Mouse (Mus musculus): Measurements from ENCODE around the gene Trim56.
A peak's percentile ranks its signal among the peaks of the same experiment; 100 is the strongest.

Trim56 gene

DNA sequence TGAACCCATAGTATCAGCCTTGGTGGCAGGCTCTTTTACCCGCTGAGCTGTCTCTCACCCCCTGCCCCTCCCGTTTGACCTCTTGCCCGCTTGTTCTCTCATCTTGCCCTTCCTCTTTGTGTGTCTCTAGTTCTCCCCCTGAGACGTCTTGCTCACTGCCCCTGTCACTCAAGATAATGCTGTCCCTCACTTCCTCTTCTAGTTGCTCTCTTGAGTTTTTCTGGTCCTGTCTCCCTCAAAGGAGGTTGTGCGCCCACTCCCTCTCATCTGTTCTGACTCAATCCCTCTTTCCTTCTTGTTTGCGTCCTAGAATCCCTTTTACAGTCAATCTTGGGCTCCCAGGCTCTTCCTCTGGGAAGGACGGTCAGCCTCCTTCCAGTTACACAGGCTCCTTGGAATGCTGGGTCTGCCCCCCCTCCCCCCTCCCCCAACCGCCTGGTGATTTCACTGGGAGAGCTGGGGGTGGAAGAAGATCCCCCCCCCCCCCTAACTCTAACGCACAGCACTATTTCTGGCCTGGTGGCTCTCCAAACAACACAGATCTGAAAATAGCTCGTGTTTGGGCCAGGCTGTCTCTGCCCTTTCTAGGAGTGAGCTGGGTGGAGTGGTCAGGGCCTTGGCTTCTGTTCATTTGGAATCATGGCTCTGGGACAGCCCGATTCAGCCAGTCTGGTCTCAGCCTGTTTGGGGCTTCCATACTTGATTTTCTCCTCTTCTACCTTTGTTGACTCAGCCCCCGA lies 39.6 kb downstream of the Trim56 start:
- DNase-seq (ENCODE audit: low read depth, low spot score): no peak

DNA sequence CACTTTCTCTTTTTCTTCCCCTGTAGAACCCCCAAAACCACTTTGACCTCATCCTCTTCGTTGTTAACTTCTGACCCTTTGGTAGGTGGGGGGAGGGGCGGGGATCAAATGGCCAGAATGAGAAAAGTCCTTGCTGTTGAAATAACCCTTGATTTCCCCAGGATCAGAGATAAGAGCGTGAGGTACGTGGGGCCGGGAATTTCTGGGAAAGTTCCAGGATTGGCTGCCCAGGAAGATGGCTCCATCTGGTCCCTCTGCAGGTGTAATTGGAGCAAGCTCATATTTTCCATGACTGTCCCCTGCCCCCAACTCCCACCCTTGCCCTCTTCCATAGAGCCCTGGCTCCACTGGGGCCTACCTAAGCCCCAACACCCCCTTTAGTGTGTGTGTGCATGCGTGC lies 40.3 kb downstream of the Trim56 start:
- no peak for DNase-seq (ENCODE audit: low read depth, low spot score)

DNA sequence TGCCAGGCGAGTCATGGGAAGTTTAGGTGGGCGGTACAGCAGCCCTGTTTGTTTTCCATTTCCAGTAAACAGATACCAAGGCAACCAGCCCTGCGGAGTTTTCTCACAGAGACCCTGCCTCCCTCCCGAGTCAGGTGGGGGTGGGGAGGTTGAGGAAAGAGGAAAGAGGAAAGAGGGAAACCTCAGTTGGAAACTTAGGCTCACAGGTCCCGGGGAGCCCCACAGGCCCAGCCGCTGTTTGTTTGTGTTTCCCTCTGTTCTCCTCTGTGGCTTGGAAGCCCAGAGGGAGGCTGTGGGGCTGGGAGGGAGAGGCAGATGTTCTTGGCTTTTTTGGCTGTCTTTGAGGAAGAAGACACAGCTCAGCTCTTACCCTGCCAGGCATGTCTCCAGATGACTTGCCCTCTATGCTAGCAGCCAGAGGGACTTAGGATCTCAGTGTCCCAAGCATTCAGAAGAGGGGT lies 41.8 kb downstream of the Trim56 start:
- DNase-seq (ENCODE audit: low read depth, low spot score): peak; percentile 47

DNA sequence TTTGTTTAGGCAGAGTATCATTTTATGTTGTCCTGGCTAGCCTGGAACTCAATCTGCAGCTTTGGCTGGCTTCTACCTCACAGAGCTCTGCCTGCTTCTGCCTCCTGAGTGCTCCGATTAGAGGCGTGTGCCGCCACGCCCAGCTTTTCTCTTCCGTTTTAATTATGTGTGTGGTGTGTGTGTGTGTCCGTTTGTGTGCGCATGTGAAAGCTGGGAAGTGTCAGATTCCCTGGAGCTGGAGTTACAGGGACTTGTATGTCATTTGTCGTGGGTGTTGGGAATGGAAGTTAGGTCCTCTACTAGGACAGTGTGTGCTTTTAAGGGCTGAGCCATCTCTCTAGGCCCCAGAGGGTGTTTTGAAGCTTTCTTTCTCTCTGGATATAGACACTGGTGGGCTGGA lies 42.9 kb downstream of the Trim56 start:
- no peak for DNase-seq (ENCODE audit: low read depth, low spot score)

DNA sequence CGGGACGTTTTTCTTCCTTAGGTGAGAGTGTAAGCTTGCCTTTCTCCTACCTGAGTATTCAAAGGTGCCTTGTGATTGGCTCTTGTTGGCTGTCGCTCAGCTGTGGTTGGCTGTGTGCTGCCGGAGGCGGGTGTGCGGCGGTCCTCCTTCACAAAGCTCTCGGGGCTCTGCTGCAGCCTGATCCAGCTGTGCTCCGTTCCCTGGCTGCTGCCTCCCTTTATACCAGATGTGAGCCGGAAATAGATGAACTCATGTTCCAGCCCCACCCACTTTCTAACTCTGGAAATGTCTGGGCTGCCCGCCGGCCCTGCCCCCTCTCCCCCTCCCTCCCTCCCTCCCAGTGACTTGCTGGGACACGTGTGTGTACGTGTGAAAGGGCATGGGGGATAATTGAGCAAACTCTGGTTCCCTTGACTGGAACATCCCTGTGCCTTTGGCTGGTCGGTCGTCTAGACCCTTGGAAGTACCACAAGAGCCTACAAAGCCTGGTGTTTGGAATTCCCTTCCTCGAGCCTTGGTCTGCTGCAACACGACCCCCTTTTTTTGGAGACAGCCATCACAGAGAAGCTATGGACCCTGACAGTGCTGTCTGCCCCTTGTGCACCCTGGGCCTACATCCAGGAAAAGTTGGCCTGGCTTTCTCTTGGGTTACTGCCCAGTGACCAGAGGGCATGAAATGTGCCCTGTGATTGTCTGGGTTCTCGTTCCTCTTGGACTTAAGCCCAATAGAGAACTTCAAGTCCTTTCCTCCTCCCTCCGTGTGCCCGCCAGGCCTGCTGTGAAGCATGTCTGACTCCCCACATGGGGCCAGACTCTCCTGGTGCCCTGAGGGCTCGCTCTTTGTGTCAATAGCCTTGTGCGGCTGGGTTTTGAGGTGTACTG lies 43.7 kb downstream of the Trim56 start, which contains the start of gene Serpine1:
Gene Serpine1, minus strand, starts transcription at position 190 of the 882 bp plus-strand sequence.
- peak; percentile 94 for DNase-seq (ENCODE audit: low read depth, low spot score)

DNA sequence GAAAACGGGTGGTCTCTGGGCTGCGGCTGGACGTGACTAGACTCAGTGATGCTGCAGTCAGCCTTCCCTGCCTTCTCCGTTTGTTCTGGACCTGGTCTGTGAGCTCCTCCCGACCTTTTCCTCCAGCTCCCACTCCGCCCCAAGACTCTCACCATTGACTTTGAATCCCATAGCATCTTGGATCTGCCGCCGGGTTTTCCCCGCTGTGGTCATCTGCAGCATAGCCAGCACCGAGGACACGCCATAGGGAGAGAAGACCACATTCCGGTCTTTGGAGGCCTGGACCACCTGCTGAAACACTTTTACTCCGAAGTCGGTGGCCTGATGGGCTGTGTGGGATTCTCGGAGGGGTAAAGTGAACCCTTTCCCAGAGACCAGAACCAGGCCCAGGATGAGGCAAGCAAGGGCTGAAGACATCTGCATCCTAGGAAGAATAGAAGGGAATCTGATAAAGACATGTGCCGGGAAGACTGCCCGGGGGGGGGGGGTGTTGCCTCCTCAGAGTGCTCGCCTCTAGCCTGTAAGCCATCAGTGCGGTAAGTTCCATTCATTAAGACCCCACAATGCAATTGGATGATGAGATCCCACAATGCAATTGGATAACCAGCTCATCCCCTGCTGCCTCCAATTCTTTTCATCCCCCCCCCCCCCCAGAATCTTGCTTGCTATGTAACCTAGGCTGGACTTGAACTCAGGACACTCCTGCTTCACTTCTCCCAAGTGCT lies 45.0 kb downstream of the Trim56 start:
- no peak for DNase-seq (ENCODE audit: low read depth, low spot score)

DNA sequence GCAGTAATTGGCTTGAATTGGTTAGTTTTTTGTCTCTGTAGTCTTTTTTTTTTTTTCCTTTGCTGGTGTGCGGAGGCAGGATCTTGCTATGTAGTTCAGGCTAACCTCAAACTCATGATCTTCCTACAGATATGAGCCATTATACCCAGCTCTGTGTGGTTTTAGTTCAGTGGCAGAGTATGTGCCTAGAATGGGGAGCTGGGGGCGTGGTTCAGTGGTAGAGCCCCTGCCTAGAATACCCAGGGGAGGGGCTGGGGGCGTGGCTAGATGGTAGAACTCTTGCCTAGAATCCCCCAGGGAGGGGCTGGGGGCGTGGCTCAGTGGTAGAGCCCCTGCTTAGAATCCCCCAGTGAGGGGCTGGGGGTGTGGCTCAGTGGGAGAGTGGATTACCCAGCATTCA lies 47.3 kb downstream of the Trim56 start:
- peak; percentile 87 for DNase-seq (ENCODE audit: low read depth, low spot score)

DNA sequence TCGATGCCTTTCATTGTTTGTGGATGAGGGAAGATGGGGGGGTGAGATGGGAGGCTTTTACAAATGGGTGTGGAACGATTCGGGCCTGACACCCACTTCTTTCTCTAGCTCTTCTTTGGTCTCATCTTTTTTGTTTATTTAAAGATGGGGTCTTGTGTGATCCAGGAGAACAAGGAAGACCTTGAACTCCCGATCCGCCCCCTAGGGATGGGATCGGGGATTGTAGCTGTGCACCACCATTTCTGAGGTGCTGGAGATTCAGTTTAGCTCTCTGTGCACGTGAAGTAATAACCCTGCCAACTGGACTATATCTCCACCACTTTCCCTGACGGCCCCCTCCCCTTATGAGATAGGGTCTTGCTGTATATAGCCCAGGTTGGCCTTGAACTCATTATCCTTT lies 50.1 kb downstream of the Trim56 start:
- peak; percentile 73 for DNase-seq (ENCODE audit: low read depth, low spot score)

DNA sequence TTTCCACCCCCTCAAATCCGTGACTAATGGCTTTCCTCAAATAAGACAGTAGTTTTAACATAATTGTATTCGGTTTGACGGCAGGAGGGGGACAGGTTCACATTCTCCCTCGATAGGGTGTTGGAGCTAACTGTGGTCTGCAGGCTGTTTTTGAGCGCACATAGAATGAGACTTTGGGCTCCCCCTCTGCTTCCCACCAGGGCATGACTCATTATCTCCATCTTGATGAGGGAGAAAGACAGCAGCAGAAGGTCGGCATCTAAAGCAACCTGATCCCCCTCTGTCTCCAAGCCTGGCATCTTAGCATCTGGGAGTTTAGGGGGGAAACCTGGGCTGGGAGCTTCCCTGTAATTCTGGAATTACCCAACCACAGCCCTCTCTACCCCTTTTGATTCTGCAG lies 50.6 kb downstream of the Trim56 start:
- DNase-seq (ENCODE audit: low read depth, low spot score): no peak

DNA sequence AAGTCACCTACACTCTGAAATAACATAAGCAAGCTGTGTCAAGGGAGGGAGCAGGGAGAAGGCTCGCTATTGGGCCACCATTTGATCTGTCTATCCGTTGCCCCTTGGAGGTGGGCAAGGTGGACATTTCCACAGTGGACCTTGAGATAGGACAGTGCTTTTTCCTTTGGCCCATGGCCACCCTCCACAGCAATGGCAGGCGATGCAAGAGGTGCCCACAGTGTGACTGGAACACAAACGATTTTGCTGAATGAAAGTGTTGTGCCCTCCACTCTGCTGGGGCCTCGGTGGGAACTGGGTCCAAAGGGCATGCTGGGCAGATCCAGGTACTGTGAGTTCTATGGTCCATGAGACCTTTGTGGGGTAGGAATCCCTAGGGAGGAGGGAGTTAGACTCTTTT lies 53.4 kb downstream of the Trim56 start:
- DNase-seq (ENCODE audit: low read depth, low spot score): no peak

DNA sequence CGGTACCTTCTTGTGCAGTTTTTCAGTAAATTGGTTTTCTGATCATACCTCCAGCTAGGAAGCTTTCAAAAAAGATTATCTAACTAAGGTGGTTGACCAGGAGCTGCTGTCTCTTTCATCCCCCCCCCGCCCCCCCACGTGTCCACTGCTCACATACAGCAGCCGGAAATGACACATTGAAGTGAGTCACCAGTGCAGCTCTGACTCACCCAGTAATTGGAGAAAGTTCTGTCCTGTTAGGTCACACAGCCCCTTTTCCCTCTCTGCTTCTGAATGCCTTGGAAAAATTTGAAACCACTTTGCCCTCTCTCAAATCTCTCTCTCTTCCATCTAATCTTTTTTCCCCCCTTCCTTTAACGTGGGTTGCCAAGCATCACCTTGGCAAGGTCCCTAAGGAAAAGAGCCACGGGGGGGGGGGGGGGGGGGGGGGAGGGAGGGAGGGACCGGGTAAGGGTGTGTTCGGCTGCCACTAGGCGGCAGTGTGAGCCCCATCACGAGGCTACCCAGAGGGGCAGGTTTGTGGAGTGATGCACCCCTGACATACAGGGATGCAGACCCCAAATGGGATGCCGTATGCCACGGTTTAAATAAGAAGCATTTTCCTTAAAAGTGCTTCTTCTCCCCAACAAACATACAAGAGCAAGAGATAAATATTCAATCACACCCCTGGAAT lies 54.1 kb downstream of the Trim56 start:
- DNase-seq (ENCODE audit: low read depth, low spot score): no peak
